Mouse (Mus musculus): Measurements from ENCODE around the gene Sel1l3. TPM values are rescaled to one million over a fixed set of nuclear protein-coding genes. Genes with fewer than 3 reads are reported as not detected.

The Sel1l3 gene
- polyA plus RNA-seq, 1 experiment: not detected

GRCm38 (mm10) chr5:53146049-53146683 lies 67.6 kb downstream of the Sel1l3 start:
- Histone ChIP-seq H3K4me1 (ENCODE audit: control insufficient read depth, insufficient read depth, low read length) (0 out of 2 replicates have a peak, but pooled peaks cover 8% of the 10 kb centered on the region), H3K4me3 (ENCODE audit: insufficient read depth, low read depth, low read length) (no peak overlapping the region), H3K27ac (ENCODE audit: insufficient read depth, low read depth, low read length) (no peak overlapping the region)
- no peak for TF ChIP-seq CTCF (IDR thresholded peaks at IDR 0.05; ENCODE audit: insufficient read depth, low read depth, low read length)
- TF ChIP-seq POLR2A (IDR thresholded peaks at IDR 0.05; ENCODE audit: insufficient read depth, low read depth, low read length): no peak
- 77% methylated on average over 10 of the region's 10 CpGs for WGBS

DNA sequence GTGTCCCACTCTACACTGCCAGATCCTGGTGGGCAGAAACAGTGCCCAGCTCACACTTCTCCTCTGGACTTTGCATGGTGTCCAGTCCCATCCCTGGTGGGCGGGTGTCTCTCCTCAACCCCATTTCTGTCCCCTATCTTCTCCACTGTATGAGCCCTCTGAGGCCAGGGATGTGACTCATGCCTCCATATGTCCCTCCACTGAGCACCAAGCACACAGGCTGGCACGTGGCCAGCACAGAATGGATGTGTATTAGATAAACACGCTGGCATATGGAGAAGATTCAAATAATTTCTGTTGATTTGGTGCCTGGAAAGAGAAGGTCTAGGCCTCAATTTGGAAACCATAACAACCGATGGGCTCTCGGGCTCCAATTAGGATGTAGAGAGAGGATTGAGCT lies 71.1 kb downstream of the Sel1l3 start:
- H3K4me1 ChIP-seq (ENCODE audit: control insufficient read depth, insufficient read depth, low read length): peaks cover 7% of the 10 kb centered on the region; the same call in 1 of the 2 replicates
- TF ChIP-seq POLR2A (IDR thresholded peaks at IDR 0.05; ENCODE audit: insufficient read depth, low read depth, low read length): no peak
- TF ChIP-seq CTCF (IDR thresholded peaks at IDR 0.05; ENCODE audit: insufficient read depth, low read depth, low read length): no peak
- H3K4me3 ChIP-seq (ENCODE audit: insufficient read depth, low read depth, low read length): no peak overlapping the region
- WGBS: 81% methylated on average over 5 of the region's 5 CpGs
- H3K27ac ChIP-seq (ENCODE audit: insufficient read depth, low read depth, low read length): no peak overlapping the region

DNA sequence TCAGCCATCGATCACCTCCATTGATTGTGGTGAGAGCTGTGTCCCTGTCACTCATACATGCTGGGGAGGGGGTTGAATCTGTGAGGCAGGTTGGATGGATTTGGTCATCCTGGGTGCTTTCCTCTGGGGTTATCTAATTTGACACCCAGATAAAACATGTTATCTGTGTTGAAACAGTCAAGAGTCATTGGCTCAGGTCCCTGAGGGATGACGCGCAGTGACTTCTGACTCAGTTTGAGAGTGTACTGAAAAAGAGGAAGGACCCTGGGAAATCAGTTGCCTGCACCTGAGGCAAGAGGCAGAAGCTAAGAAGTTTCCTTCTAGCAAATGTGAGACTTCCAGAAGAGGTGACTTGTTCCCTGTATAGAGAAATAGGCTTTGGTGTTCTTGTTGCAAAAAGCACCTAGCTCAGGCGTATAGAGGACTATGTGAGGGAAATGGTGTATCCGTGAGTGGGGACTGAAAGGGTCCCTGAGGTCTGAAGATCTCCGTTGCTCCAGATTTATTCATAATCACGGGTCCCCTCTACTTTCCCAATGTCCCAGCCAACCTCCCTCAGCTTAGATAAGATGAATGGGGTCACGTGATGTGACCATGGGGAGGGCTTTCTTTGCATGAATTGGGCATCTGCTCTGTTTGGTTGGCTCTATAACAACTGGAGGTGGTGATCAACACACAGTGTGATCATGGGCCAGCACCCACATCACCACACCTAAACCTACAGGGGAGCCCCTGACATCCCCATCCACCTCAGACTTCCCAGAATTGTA lies 73.4 kb downstream of the Sel1l3 start:
- Histone ChIP-seq H3K4me1 (ENCODE audit: control insufficient read depth, insufficient read depth, low read length) (peaks cover 4% of the 10 kb centered on the region; the same call in 1 of the 2 replicates), H3K4me3 (ENCODE audit: insufficient read depth, low read depth, low read length) (no peak overlapping the region), H3K27ac (ENCODE audit: insufficient read depth, low read depth, low read length) (no peak overlapping the region)
- 95% methylated on average over 8 of the region's 8 CpGs for WGBS
- TF ChIP-seq POLR2A (IDR thresholded peaks at IDR 0.05; ENCODE audit: insufficient read depth, low read depth, low read length) (no peak), CTCF (IDR thresholded peaks at IDR 0.05; ENCODE audit: insufficient read depth, low read depth, low read length) (no peak)

GRCm38 (mm10) chr5:53139566-53139965 lies 74.2 kb downstream of the Sel1l3 start:
- TF ChIP-seq POLR2A (IDR thresholded peaks at IDR 0.05; ENCODE audit: insufficient read depth, low read depth, low read length) (no peak), CTCF (IDR thresholded peaks at IDR 0.05; ENCODE audit: insufficient read depth, low read depth, low read length) (no peak)

GRCm38 (mm10) chr5:53139140-53139539 lies 74.6 kb downstream of the Sel1l3 start:
- Histone ChIP-seq H3K4me3 (ENCODE audit: insufficient read depth, low read depth, low read length) (no peak overlapping the region), H3K4me1 (ENCODE audit: control insufficient read depth, insufficient read depth, low read length) (peaks cover 4% of the 10 kb centered on the region; the same call in 1 of the 2 replicates), H3K27ac (ENCODE audit: insufficient read depth, low read depth, low read length) (no peak overlapping the region)
- no peak for TF ChIP-seq CTCF (IDR thresholded peaks at IDR 0.05; ENCODE audit: insufficient read depth, low read depth, low read length)
- TF ChIP-seq POLR2A (IDR thresholded peaks at IDR 0.05; ENCODE audit: insufficient read depth, low read depth, low read length): no peak
- 13% methylated on average over 4 of the region's 4 CpGs for WGBS

More at GRCm38 (mm10) chr5:53139566-53139965, 74.2 kb downstream of the Sel1l3 start:
- Histone ChIP-seq H3K4me3 (ENCODE audit: insufficient read depth, low read depth, low read length) (no peak overlapping the region), H3K27ac (ENCODE audit: insufficient read depth, low read depth, low read length) (no peak overlapping the region), H3K4me1 (ENCODE audit: control insufficient read depth, insufficient read depth, low read length) (peaks cover 4% of the 10 kb centered on the region; the same call in 1 of the 2 replicates)
- 22% methylated on average over 11 of the region's 11 CpGs for WGBS

DNA sequence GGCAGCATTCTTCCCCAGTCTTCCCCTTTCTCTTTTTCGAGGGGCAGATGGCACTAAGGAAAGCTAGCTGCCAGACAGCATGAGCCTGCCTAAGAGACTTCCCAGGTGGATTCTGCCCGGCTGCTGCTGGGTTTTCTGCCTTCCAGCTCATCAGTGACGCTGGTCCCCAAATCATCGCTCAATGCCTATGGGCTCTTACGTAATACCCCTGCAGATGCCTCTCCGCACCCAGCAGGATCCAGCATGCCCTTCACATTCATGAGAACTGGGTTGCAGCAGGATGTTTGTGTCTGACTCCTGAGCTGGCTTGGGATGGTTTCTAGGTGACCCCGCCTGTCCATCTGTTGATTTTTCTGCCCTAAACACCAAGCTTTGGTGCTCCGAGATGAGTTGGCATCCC lies 75.7 kb downstream of the Sel1l3 start:
- Histone ChIP-seq H3K4me1 (ENCODE audit: control insufficient read depth, insufficient read depth, low read length) (peaks cover 4% of the 10 kb centered on the region; the same call in 1 of the 2 replicates), H3K4me3 (ENCODE audit: insufficient read depth, low read depth, low read length) (no peak overlapping the region), H3K27ac (ENCODE audit: insufficient read depth, low read depth, low read length) (no peak overlapping the region)
- WGBS: 89% methylated on average over 8 of the region's 8 CpGs
- no peak for TF ChIP-seq POLR2A (IDR thresholded peaks at IDR 0.05; ENCODE audit: insufficient read depth, low read depth, low read length)
- TF ChIP-seq CTCF (IDR thresholded peaks at IDR 0.05; ENCODE audit: insufficient read depth, low read depth, low read length): no peak

- H3K4me3 ChIP-seq (ENCODE audit: insufficient read depth, low read depth, low read length): no peak overlapping the region
- no peak overlapping the region for H3K27ac ChIP-seq (ENCODE audit: insufficient read depth, low read depth, low read length)
- H3K4me1 ChIP-seq (ENCODE audit: control insufficient read depth, insufficient read depth, low read length): peaks cover 2% of the 10 kb centered on the region; the same call in 1 of the 2 replicates
- TF ChIP-seq POLR2A (IDR thresholded peaks at IDR 0.05; ENCODE audit: insufficient read depth, low read depth, low read length): no peak
- TF ChIP-seq CTCF (IDR thresholded peaks at IDR 0.05; ENCODE audit: insufficient read depth, low read depth, low read length): no peak
- WGBS: 87% methylated on average over 8 of the region's 8 CpGs
These were observed 77.7 kb downstream of the Sel1l3 start for GRCm38 (mm10) chr5:53135984-53136383.

DNA sequence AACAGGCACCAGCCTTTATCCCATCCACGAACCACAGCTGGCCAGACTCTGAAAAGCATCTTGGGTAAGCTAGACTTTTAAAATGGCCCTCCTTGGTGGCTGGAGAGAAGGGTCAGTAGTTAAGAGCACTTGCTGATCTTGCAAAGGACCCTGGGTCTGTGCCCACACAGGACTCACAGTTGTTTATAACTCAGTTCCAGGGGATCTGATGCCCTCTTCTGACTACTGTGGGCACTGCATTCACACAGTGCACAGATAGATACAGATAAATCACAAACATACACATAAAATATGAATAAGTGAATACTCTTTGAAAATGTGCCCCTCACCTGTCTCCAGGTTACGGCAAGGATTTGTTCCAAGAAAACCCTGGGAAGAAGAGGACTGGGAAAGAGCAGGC lies 79.7 kb downstream of the Sel1l3 start:
- Histone ChIP-seq H3K4me1 (ENCODE audit: control insufficient read depth, insufficient read depth, low read length) (no peaks in the 10 kb centered on the region), H3K27ac (ENCODE audit: insufficient read depth, low read depth, low read length) (no peak overlapping the region), H3K4me3 (ENCODE audit: insufficient read depth, low read depth, low read length) (no peak overlapping the region)
- 96% methylated on average over 2 of the region's 2 CpGs for WGBS
- TF ChIP-seq POLR2A (IDR thresholded peaks at IDR 0.05; ENCODE audit: insufficient read depth, low read depth, low read length) (no peak), CTCF (IDR thresholded peaks at IDR 0.05; ENCODE audit: insufficient read depth, low read depth, low read length) (no peak)

GRCm38 (mm10) chr5:53124701-53125100 lies 89.0 kb downstream of the Sel1l3 start:
- Histone ChIP-seq H3K4me3 (ENCODE audit: insufficient read depth, low read depth, low read length) (no peak overlapping the region), H3K27ac (ENCODE audit: insufficient read depth, low read depth, low read length) (no peak overlapping the region), H3K4me1 (ENCODE audit: control insufficient read depth, insufficient read depth, low read length) (peaks cover 2% of the 10 kb centered on the region; the same call in 1 of the 2 replicates)
- WGBS: 81% methylated on average over 4 of the region's 4 CpGs
- TF ChIP-seq POLR2A (IDR thresholded peaks at IDR 0.05; ENCODE audit: insufficient read depth, low read depth, low read length): no peak
- no peak for TF ChIP-seq CTCF (IDR thresholded peaks at IDR 0.05; ENCODE audit: insufficient read depth, low read depth, low read length)
